18 mouse cellular contexts compared by ENCODE assay signal in the genomic region with DNA sequence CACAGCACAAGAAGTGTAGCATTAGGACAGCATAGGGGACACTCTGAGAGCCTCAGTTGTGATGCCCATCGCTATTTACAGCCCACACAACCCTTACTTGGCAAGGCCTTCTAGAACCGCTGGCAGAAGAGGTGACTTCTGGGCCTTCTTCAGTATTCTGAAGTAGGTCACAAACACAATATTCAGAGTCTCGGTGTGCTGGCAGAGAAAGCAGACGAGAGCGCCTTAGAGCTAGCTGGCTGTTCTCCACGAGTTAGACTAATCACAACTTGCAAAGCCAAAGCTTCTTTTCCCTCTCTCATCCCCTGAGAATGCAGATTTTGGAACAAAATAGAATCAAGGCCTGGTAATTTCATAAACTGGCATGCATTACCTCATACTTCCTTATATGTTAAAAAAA. TPM values are rescaled to one million over a fixed set of nuclear protein-coding genes. Genes with fewer than 3 reads are reported as not detected.
DNase-seq lines count a peak whose midpoint lies in the region; ATAC-seq lines count a peak whose summit lies in the region.
"Had no signal": no experiment of that assay in that cellular context is flagged by ENCODE, and none has a peak within 500 bp of the region (broad histone marks: within the 10 kb centered on the region; RNA-seq: fewer than 3 reads in every experiment).

No protein-coding gene starts in this region.

- WGBS in forebrain, embryonic 16.5 days, result 89% methylated on average over 6 of the region's 6 CpGs

- no peak overlapping the region for H3K4me3 ChIP-seq in forebrain, embryonic 16.5 days (replicated peaks; ENCODE audit: low read length)
- H3K4me3 ChIP-seq: embryonic facial prominence, embryonic 15.5 days; forebrain, embryonic 10.5 days; hindbrain, embryonic 15.5 days; liver, embryonic 15.5 days had no signal

- H3K27me3 ChIP-seq in forebrain, embryonic 16.5 days (replicated peaks; ENCODE audit: control insufficient read depth, insufficient read depth, low read length), result no peaks in the 10 kb centered on the region
- H3K27me3 ChIP-seq: embryonic facial prominence, embryonic 15.5 days; hindbrain, embryonic 15.5 days; liver, embryonic 15.5 days had no signal

- no peak overlapping the region for H3K27ac ChIP-seq in forebrain, embryonic 16.5 days (ENCODE audit: low read length)
- H3K27ac ChIP-seq: embryonic facial prominence, embryonic 15.5 days; forebrain, embryonic 10.5 days; hindbrain, embryonic 15.5 days; kidney, postnatal 0 days; liver, embryonic 15.5 days had no signal

- H3K4me2 ChIP-seq in forebrain, embryonic 16.5 days (ENCODE audit: low read length), result no peak overlapping the region
- H3K4me2 ChIP-seq: embryonic facial prominence, embryonic 15.5 days; hindbrain, embryonic 15.5 days; liver, embryonic 15.5 days had no signal

- H3K9ac ChIP-seq in forebrain, embryonic 16.5 days (replicated peaks; ENCODE audit: low read depth, low read length), result no peak overlapping the region
- H3K9ac ChIP-seq: embryonic facial prominence, embryonic 15.5 days; hindbrain, embryonic 15.5 days; liver, embryonic 15.5 days had no signal

- H3K9me3 ChIP-seq in forebrain, embryonic 16.5 days (ENCODE audit: control insufficient read depth, low read length), result no peaks in the 10 kb centered on the region
- H3K9me3 ChIP-seq: embryonic facial prominence, embryonic 15.5 days; forebrain, embryonic 10.5 days; hindbrain, embryonic 15.5 days; liver, embryonic 15.5 days had no signal

- H3K36me3 ChIP-seq in forebrain, embryonic 16.5 days (ENCODE audit: control insufficient read depth, insufficient read depth), result peaks cover 33% of the 10 kb centered on the region

- no peak for ATAC-seq in forebrain, embryonic 16.5 days
- ATAC-seq: lung, postnatal 0 days had no signal

- DNase-seq in heart, postnatal 10 days, result peak; percentile 25 to 41
- DNase-seq in heart, postnatal 25 days (ENCODE audit: low spot score), result no peak
- peak; percentile 13 to 31 for DNase-seq in left cerebral cortex, postnatal 25 days (ENCODE audit: low spot score in 2 of 2)
- no peak for DNase-seq in left cerebral cortex, postnatal 4 days
- DNase-seq in gastrocnemius, adult 18-20 months (ENCODE audit: low spot score), result peak; percentile 77
- DNase-seq in gastrocnemius, postnatal 10 days, result peak; percentile 15
- DNase-seq: cerebellum, adult 11 months; cerebellum, postnatal 14 days; embryo, embryonic 11 days; kidney, adult 11 months; thymus, postnatal 25 days had no signal

- no peaks in the 10 kb centered on the region for H3K4me1 ChIP-seq in forebrain, embryonic 16.5 days (replicated peaks; ENCODE audit: control insufficient read depth, insufficient read depth, low read length)
- H3K4me1 ChIP-seq: embryonic facial prominence, embryonic 15.5 days; forebrain, embryonic 10.5 days; hindbrain, embryonic 15.5 days; liver, embryonic 15.5 days had no signal

- intact Hi-C loops in heart, postnatal 10 days (cut with DNase I), result no loop called here
- intact Hi-C loops in heart, postnatal 25 days (cut with DNase I), result no loop called here
- intact Hi-C loops in left cerebral cortex, postnatal 25 days (cut with DNase I), result no loop called here
- intact Hi-C loops in left cerebral cortex, postnatal 4 days (cut with DNase I), result no loop called here

RNA-seq across cellular contexts. Expression of a gene that starts 20.2 kb away (rescaled TPM):
- total RNA-seq in heart, postnatal 10 days (2021), result 1 to 10 TPM; 8.0 to 8.9 TPM
- total RNA-seq in heart, postnatal 25 days (2021), result 1 to 10 TPM; 6.1 to 6.7 TPM
- 10 to 100 TPM; 12.1 to 13.3 TPM for total RNA-seq in left cerebral cortex, postnatal 25 days (2021)
- total RNA-seq in left cerebral cortex, postnatal 4 days (2021), result 10 to 100 TPM; 14.7 to 16.5 TPM
- total RNA-seq in gastrocnemius, adult 18-20 months (2021), result 1 to 10 TPM; 6.3 to 6.9 TPM
- total RNA-seq in gastrocnemius, postnatal 10 days (2021), result 1 to 10 TPM; 6.1 to 8.3 TPM
- 6.6 and 6.8 TPM in 2 replicates for polyA plus RNA-seq in forebrain, embryonic 16.5 days (2015; fragmentation: Nextera tagmentation; extraction: Ambion mirVana)

RNA-seq across cellular contexts. Expression of a gene that starts 37.6 kb away (rescaled TPM):
- 1 to 10 TPM; 6.8 to 6.9 TPM for total RNA-seq in heart, postnatal 10 days (2021)
- total RNA-seq in heart, postnatal 25 days (2021), result 1 to 10 TPM; 5.9 to 6.7 TPM
- 10 to 100 TPM; 11.4 to 12.8 TPM for total RNA-seq in left cerebral cortex, postnatal 25 days (2021)
- total RNA-seq in left cerebral cortex, postnatal 4 days (2021), result 10 to 100 TPM; 21.3 to 23.9 TPM
- 1 to 10 TPM; 3.4 to 4.1 TPM for total RNA-seq in gastrocnemius, adult 18-20 months (2021)
- 1 to 10 TPM; 4.2 to 5.3 TPM for total RNA-seq in gastrocnemius, postnatal 10 days (2021)
- 4.8 and 5.1 TPM in 2 replicates for polyA plus RNA-seq in forebrain, embryonic 16.5 days (2015; fragmentation: Nextera tagmentation; extraction: Ambion mirVana)

Comparison
In these comparisons a context has a peak if more than half of its experiments do, and no peak if none do; other contexts are left out.
1. DNase-seq: peak in heart, postnatal 10 days (2 of 2), left cerebral cortex, postnatal 25 days (2 of 2), gastrocnemius, adult 18-20 months (single experiment) and gastrocnemius, postnatal 10 days (single experiment); none in heart, postnatal 25 days (single experiment) and left cerebral cortex, postnatal 4 days (single experiment).